Mouse (Mus musculus): ENCODE results near the gene Tex22. TPM values are rescaled to one million over a fixed set of nuclear protein-coding genes. Genes with fewer than 3 reads are reported as not detected.

Tex22 gene
- polyA plus RNA-seq, 1 experiment, result 0.20 TPM

GRCm38 (mm10) chr12:113134502-113134901, 60.2 kb downstream of the Tex22 start:
- no peak for DNase-seq (ENCODE audit: extremely low spot score in 1 of 2, low spot score in 1 of 2)

- no peak for DNase-seq (ENCODE audit: extremely low spot score in 1 of 2, low spot score in 1 of 2)
Measured at GRCm38 (mm10) chr12:113135401-113135800, 61.1 kb downstream of the Tex22 start.

DNA sequence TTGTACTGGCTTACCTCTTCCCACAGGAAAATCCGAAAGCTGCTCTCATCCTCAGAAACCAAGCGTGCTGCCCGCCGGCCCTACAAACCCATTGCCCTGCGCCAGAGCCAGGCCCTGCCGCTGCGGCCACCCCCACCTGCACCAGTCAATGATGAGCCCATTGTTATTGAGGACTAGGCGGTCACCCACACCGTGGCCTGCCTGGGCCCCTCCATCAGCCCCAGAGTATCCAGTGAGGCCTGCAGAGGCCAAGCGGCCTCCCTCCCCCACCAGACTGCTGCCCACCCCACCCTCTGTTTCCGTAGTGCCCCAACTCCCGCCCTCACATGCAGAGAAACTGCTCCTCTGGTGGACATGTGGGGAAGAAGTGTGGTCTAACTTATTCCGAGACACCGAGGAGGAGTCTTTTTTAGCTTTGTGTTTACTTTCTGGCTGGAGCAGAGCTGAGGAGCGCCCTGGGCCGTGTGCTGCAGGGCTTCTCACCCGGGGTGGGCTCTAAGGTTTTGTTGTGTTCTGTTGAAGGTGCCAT, 62.3 kb downstream of the Tex22 start:
- DNase-seq (ENCODE audit: extremely low spot score in 1 of 2, low spot score in 1 of 2), result no peak

GRCm38 (mm10) chr12:113137260-113138213, 63.2 kb downstream of the Tex22 start:
- no peak for DNase-seq (ENCODE audit: extremely low spot score in 1 of 2, low spot score in 1 of 2)

DNA sequence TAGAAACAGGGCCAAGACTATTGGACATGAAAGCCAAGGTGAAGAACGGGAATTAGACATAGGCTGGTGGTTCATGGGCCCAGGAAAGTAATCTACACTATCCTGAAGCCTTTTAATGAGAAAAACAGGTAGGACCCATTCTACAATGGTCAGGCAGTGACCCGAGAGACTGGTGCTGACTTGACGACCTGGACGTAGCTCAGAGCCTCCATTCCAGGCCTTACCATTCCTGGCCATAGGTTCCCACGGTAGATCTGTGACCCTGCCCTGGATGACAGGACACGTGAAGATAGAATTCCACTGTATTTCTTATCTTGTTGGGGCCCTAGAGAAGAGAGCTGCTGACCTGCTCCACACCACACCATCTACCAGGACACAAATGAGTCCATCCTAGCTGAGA, 64.0 kb downstream of the Tex22 start:
- DNase-seq (ENCODE audit: extremely low spot score in 1 of 2, low spot score in 1 of 2), result no peak

Other genes with a start within 250 kb of the Tex22 start
- 10.2 and 10.6 TPM in 2 replicates for gene Cdca4, start 245.1 kb upstream of the Tex22 start, polyA plus RNA-seq (2012; rRNA removed)
- gene Gpr132, start 206.3 kb upstream of the Tex22 start, polyA plus RNA-seq (2012; rRNA removed), result 0.10 and 0.15 TPM in 2 replicates
- gene Jag2, start 144.7 kb upstream of the Tex22 start, polyA plus RNA-seq (2012; rRNA removed), result 43.0 and 48.3 TPM in 2 replicates
- 19.0 and 22.4 TPM in 2 replicates for gene Nudt14, start 132.4 kb upstream of the Tex22 start, polyA plus RNA-seq (2012; rRNA removed)
- gene Btbd6, start 98.0 kb upstream of the Tex22 start, polyA plus RNA-seq (2012; rRNA removed), result 70.7 and 75.5 TPM in 2 replicates
- gene Brf1, start 73.8 kb upstream of the Tex22 start, polyA plus RNA-seq (2012; rRNA removed), result 46.5 and 51.5 TPM in 2 replicates
- 70.3 and 72.3 TPM in 2 replicates for gene Pacs2, start 60.0 kb upstream of the Tex22 start, polyA plus RNA-seq (2012; rRNA removed)
- 66.4 and 69.3 TPM in 2 replicates for gene Mta1, start 23.8 kb downstream of the Tex22 start, polyA plus RNA-seq (2012; rRNA removed)
- gene Crip2, start 65.7 kb downstream of the Tex22 start, polyA plus RNA-seq (2012; rRNA removed), result 249 and 252 TPM in 2 replicates
- gene Crip1, start 71.8 kb downstream of the Tex22 start, polyA plus RNA-seq (2012; rRNA removed), result 87.6 and 94.9 TPM in 2 replicates
- gene Tedc1, start 81.9 kb downstream of the Tex22 start, polyA plus RNA-seq (2012; rRNA removed), result 1.1 and 1.8 TPM in 2 replicates
- gene Tmem121, start 111.4 kb downstream of the Tex22 start, polyA plus RNA-seq (2012; rRNA removed), result 40.3 and 42.0 TPM in 2 replicates